Mouse (Mus musculus) thymus, postnatal 36 days (tissue): ENCODE data around the gene Olfr1243.
"Not testable (repeated sequence)": the region's sequence is repeated elsewhere in the genome, so short reads cannot be mapped to it uniquely, and the experiment has no call there.

ENCODE experiments used
- DNase-seq, 2 experiments: peaks; one replicate each; pipeline ENCODE4 v3.0.0; 2022; ENCODE audit warnings: mixed read lengths in 2 of 2

Olfr1243 gene

DNA sequence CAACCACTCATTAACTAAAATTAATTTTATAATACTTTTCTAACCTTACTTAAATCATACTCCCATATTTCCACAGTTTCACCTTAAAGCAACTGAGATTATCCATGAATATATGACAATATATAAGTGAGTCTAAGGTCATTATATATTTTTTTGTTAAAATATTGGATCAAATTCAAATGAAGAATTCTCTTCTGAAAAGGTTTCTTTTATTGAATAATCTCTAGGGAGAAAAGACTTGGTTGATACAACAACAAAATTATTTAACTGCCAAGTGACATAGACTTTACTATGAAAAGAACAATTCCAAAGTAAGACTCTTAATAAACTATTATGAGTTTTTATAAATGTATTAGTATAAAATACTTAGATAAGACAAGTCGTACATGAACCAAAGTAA, at the start of gene Olfr1243:
Olfr1243 (minus strand) TSS at position 101 of the 400 bp plus-strand sequence.
- DNase-seq: no peak

- no peak for DNase-seq
Measured at GRCm38 (mm10) chr2:89578347-89578746, 47.1 kb upstream of the Olfr1243 start, which contains the start of gene Olfr1245. Olfr1245 (minus strand) TSS chr2:89578447.

DNA sequence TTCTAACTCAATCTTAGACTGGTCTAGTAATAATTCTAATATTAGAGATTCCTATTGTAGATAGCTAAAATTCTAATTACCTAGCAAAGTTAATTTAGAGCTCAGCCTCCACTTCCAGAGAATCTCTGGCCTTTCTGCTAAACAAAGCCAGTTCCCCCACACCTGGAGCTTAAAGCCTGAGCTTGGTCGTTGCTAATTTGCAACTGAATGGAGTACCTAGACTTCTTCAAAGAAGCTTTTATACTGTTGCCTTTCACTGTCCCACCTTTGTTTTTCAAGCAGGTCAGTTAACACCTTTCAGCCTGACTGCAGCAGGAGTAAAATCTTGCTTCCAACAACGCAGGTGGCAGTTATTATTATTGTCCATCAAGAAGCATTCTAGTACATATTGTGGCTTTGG, 31.4 kb upstream of the Olfr1243 start:
- not testable (repeated sequence) for DNase-seq

DNA sequence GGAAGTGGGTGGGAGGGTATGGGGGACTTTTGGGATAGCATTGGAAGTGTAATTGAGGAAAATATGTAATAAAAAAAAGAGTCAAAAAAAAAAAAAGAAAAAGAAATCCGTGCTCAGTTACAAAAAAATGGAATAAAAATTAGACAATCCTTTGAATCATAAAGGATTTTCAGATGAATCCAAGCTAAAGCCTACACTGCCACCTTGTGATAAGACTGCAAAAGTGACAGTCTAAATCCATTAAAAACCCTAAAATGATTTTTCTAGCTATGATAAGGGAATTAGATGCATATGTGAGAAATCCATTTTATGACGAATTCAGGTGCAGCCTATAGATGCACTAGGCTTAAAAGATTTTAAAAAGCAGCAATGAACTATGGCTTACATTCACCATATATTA, 13.2 kb upstream of the Olfr1243 start:
- no peak for DNase-seq

DNA sequence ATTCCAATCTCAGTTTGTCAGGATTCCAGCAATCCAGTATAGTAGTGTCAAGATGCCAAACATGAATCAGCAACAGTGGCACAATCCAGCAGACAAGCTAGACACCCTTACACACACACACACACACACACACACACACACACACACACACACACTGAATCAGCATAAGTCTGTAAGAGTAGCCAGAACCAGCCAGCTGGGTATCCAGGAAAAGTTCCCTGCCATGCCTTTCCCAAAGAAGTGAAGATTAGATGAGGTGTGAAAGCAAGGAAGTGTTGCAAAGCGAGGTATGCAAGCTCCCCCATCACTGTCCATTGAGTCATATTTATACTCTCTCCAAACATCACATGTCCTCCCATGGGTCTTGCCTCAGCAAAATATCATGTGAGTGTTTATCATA, 8.6 kb upstream of the Olfr1243 start:
- no peak for DNase-seq

DNA sequence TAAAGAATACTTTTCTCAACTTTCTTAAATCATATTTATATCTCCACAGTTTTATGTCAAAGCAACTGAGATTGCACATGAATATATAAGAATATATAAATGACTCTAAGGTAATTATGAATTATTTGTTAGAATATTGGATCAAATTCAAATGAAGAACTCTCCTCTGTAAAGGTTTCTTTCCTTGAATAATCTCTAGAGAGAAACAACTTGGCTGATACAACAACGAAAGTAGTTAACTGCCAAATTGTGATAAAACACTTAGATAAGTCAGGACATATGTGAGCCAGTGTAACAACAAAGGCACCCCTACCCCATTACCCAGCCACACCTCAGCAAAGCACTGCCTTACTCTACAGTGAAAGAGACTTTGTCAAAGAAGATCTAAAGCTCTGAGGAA, 33.1 kb downstream of the Olfr1243 start, which contains the start of gene Olfr1242:
Olfr1242 (minus strand) TSS at position 101 of the 400 bp plus-strand sequence.
- DNase-seq: no peak

DNA sequence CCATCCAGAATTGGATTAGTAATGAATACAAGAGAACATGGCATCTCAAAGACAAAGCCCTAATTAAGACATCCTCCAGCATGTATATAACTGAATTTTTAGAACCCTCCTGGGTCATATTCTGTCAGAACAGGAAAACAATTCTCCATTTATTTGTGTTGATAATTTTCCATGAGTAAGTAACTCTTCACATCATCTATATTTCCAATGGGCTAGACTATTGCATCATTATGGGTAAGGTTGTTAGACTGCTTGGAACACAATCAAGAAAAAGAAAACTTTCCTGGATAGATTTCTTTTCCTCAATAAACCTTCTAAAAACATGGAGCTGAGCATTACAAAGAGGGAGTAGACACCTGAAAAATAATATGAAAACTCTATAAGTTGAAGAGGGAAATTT, 44.3 kb downstream of the Olfr1243 start, which contains the start of gene Olfr1241:
Olfr1241 (minus strand) TSS at position 101 of the 400 bp plus-strand sequence.
- DNase-seq: no peak
